In the genomic region with DNA sequence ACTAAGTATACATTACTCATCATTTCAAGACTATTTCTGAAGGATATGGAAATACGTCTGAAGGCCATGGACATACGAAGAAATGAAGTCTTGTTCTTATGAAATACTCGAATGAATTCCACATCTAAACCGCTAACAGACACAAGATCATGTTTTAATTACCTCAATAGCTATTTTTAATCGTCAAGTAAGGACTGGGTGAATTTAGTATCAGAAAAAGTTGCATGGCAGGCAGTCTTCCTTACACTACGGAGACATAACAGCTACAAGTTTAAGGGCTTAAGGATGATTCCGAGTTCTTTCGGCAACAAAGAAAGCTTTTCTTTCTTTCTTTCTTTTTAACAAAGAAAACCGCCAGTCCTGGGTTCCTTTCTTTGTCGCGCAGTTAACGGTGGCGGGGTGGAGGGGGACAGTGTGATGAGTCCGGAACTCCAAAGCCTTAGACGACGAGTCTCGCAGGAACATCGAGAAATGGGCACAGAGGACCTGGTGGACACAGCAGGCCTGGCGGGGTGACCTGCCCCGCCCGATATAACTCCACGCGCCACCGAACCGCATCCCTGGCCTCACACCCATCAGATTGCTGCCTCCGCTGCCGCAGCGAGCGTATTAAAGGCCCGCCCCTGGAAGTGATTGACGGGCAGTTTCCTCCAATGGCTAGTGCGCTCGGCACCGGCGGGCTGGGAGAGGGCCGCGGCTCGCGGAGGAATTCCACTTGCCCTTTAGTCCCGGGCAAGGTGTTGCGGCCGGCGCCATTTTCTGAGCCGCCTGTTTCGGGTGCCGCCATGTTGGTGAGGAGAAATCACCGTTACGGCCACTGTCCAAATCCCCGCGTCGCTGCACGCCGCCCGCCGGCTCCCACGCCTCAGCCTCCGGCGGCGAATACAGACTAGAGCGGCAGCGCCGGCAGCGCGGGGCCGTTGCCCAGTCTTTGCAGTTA, we compare ENCODE assay signal across 8 mouse cellular contexts. TPM values are rescaled to one million over a fixed set of nuclear protein-coding genes. Genes with fewer than 3 reads are reported as not detected.
DNase-seq lines count a peak whose midpoint lies in the region; ATAC-seq and TF ChIP-seq lines count a peak whose summit lies in the region.

A gene (plus strand): TSS at position 762 of the 940 bp plus-strand sequence.

- no peaks in the 10 kb centered on the region for H3K36me3 ChIP-seq in embryonic facial prominence, embryonic 13.5 days
- no peaks in the 10 kb centered on the region; the same call in 1 of the 2 replicates for H3K36me3 ChIP-seq in heart, adult 2 months (ENCODE audit: control insufficient read depth, insufficient read depth, low read length)
- H3K36me3 ChIP-seq in limb, embryonic 13.5 days, result no peaks in the 10 kb centered on the region
- no peaks in the 10 kb centered on the region for H3K36me3 ChIP-seq in midbrain, embryonic 16.5 days (ENCODE audit: control insufficient read depth, insufficient read depth, low read length)

- peak within 1 kb of the TSS; percentile 86 for H3K4me3 ChIP-seq in embryonic facial prominence, embryonic 13.5 days
- peak within 1 kb of the TSS; percentile 99 for H3K4me3 ChIP-seq in heart, adult 2 months
- peak within 1 kb of the TSS; percentile 88 for H3K4me3 ChIP-seq in limb, embryonic 13.5 days
- H3K4me3 ChIP-seq in midbrain, embryonic 16.5 days (ENCODE audit: low read depth, low read length), result peak within 1 kb of the TSS; percentile 91

- ATAC-seq in embryonic facial prominence, embryonic 13.5 days (ENCODE audit: insufficient number of reproducible peaks, insufficient read depth, low FRiP score, low TSS enrichment, low read depth), result peak; percentile 96
- ATAC-seq in limb, embryonic 13.5 days (ENCODE audit: low FRiP score, low read depth), result peak; percentile 97
- ATAC-seq in midbrain, embryonic 16.5 days, result peak; percentile 98

- H3K4me1 ChIP-seq in embryonic facial prominence, embryonic 13.5 days, result peaks cover 10% of the 10 kb centered on the region
- H3K4me1 ChIP-seq in heart, adult 2 months (ENCODE audit: control insufficient read depth, insufficient read depth, low read length), result peaks cover 3% of the 10 kb centered on the region; the same call in 1 of the 2 replicates
- peaks cover 12% of the 10 kb centered on the region for H3K4me1 ChIP-seq in limb, embryonic 13.5 days
- peaks cover 10% of the 10 kb centered on the region for H3K4me1 ChIP-seq in midbrain, embryonic 16.5 days (ENCODE audit: control insufficient read depth, insufficient read depth, low read length)

- H3K79me2 ChIP-seq in heart, adult 2 months (replicated peaks; ENCODE audit: control insufficient read depth, insufficient read depth, low read length), result no peaks in the 10 kb centered on the region

- peak; percentile 89 for TF ChIP-seq POLR2A in heart, adult 2 months (IDR thresholded peaks at IDR 0.05; ENCODE audit: insufficient read depth, low read depth, low read length)

- under 1% methylated on average over 65 of the region's 65 CpGs for WGBS in embryonic facial prominence, embryonic 13.5 days
- WGBS in heart, adult 2 months, result under 1% methylated on average over 65 of the region's 65 CpGs
- 1% methylated on average over 65 of the region's 65 CpGs for WGBS in limb, embryonic 13.5 days
- WGBS in midbrain, embryonic 16.5 days, result under 1% methylated on average over 65 of the region's 65 CpGs

- DNase-seq in 3134 (ENCODE audit: extremely low read depth, insufficient read length, low spot score), result peak; percentile 98
- DNase-seq in adrenal gland, postnatal 36 days, result peak; percentile 98 to 99
- DNase-seq in heart, adult 2 months, result peak; percentile 99
- DNase-seq in kidney, adult 8-10 months, result peak; percentile 98 to 99
- peak; percentile 99 for DNase-seq in spleen, postnatal 10 days (ENCODE audit: low spot score in 2 of 2)

- intact Hi-C loops in heart, adult 2 months (cut with DNase I), result loop anchor here (1.0 to 5.0 kb wide), 4 partner anchors 23 to 330 kb away; a partner anchor contains a TSS

- H3K9me3 ChIP-seq in embryonic facial prominence, embryonic 13.5 days, result no peaks in the 10 kb centered on the region
- H3K9me3 ChIP-seq in limb, embryonic 13.5 days, result no peaks in the 10 kb centered on the region
- no peaks in the 10 kb centered on the region for H3K9me3 ChIP-seq in midbrain, embryonic 16.5 days (replicated peaks; ENCODE audit: control insufficient read depth, low read length, poor library complexity, severe bottlenecking)

- peak within 1 kb of the TSS; percentile 100 for H3K9ac ChIP-seq in embryonic facial prominence, embryonic 13.5 days
- peak within 1 kb of the TSS; percentile 97 for H3K9ac ChIP-seq in heart, adult 2 months (ENCODE audit: low read depth, low read length)
- H3K9ac ChIP-seq in limb, embryonic 13.5 days, result peak within 1 kb of the TSS; percentile 100
- H3K9ac ChIP-seq in midbrain, embryonic 16.5 days (ENCODE audit: low read depth, low read length), result peak within 1 kb of the TSS; percentile 100

- H3K27me3 ChIP-seq in embryonic facial prominence, embryonic 13.5 days, result no peaks in the 10 kb centered on the region
- no peaks in the 10 kb centered on the region for H3K27me3 ChIP-seq in heart, adult 2 months (ENCODE audit: control insufficient read depth, insufficient read depth, low read length)
- H3K27me3 ChIP-seq in limb, embryonic 13.5 days, result no peaks in the 10 kb centered on the region
- H3K27me3 ChIP-seq in midbrain, embryonic 16.5 days (ENCODE audit: control insufficient read depth, insufficient read depth, low read depth, low read length), result no peaks in the 10 kb centered on the region

- H3K27ac ChIP-seq in embryonic facial prominence, embryonic 13.5 days, result peak within 1 kb of the TSS; percentile 100
- peak within 1 kb of the TSS; percentile 98 for H3K27ac ChIP-seq in heart, adult 2 months
- H3K27ac ChIP-seq in limb, embryonic 13.5 days, result peak within 1 kb of the TSS; percentile 100
- H3K27ac ChIP-seq in midbrain, embryonic 16.5 days (ENCODE audit: low read length), result peak within 1 kb of the TSS; percentile 100

- peak within 1 kb of the TSS; percentile 63 for H3K4me2 ChIP-seq in embryonic facial prominence, embryonic 13.5 days
- peak within 1 kb of the TSS; percentile 58 for H3K4me2 ChIP-seq in limb, embryonic 13.5 days (replicated peaks)
- H3K4me2 ChIP-seq in midbrain, embryonic 16.5 days (ENCODE audit: low read length), result peak within 1 kb of the TSS; percentile 56

- TF ChIP-seq CTCF in heart, adult 2 months (IDR thresholded peaks at IDR 0.05), result no peak

- peak; percentile 68; the same call in 1 of the 2 replicates for TF ChIP-seq EP300 in heart, adult 2 months (IDR thresholded peaks at IDR 0.05; ENCODE audit: insufficient read depth, low read depth, low read length)

RNA-seq across cellular contexts. Expression of the gene that starts here (rescaled TPM):
- 1 to 10 TPM; 3.6 to 5.7 TPM for total RNA-seq in adrenal gland, postnatal 36 days (2021)
- 2.3 and 3.7 TPM in 2 replicates for polyA plus RNA-seq in embryonic facial prominence, embryonic 13.5 days (2015; fragmentation: Nextera tagmentation; extraction: Ambion mirVana)
- 1 to 10 TPM; 3.1 to 4.7 TPM for total RNA-seq in heart, adult 2 months (2021)
- 1.3 and 1.4 TPM in 2 replicates for polyA plus RNA-seq in heart, adult 2 months (2012; rRNA removed)
- 1.9 and 2.0 TPM in 2 replicates for polyA plus RNA-seq in limb, embryonic 13.5 days (2015; fragmentation: Nextera tagmentation; extraction: Ambion mirVana)
- 3.7 and 4.2 TPM in 2 replicates for polyA plus RNA-seq in midbrain, embryonic 16.5 days (2015; fragmentation: Nextera tagmentation; extraction: Ambion mirVana)

Comparison
In these comparisons a context has a peak if more than half of its experiments do, and no peak if none do; other contexts are left out.
1. Peak in every context shown above with its lines: DNase-seq, ATAC-seq, H3K4me3 ChIP-seq and H3K27ac ChIP-seq.